Mouse (Mus musculus): Measurements from ENCODE around the gene Cpne1.
"Not testable (repeated sequence)": the region's sequence is repeated elsewhere in the genome, so short reads cannot be mapped to it uniquely, and the experiment has no call there.

Cpne1 gene

GRCm38 (mm10) chr2:156111358-156112079, at the start of gene Cpne1, which contains the start of gene Rbm12:
Cpne1 (minus strand) TSS chr2:156111965.
Rbm12 (minus strand) TSS chr2:156111978.
- DNase-seq (ENCODE audit: low read depth, low spot score): peak; percentile 93

- DNase-seq (ENCODE audit: low read depth, low spot score): no peak
Measured at GRCm38 (mm10) chr2:156151538-156151937, 39.8 kb upstream of the Cpne1 start.

- no peak for DNase-seq (ENCODE audit: low read depth, low spot score)
Measured at GRCm38 (mm10) chr2:156147316-156147915, 35.7 kb upstream of the Cpne1 start.

GRCm38 (mm10) chr2:156146272-156146989, 34.7 kb upstream of the Cpne1 start:
- DNase-seq (ENCODE audit: low read depth, low spot score): no peak

- DNase-seq (ENCODE audit: low read depth, low spot score): no peak
Measured at GRCm38 (mm10) chr2:156145486-156146130, 33.8 kb upstream of the Cpne1 start.

GRCm38 (mm10) chr2:156143953-156144724, 32.4 kb upstream of the Cpne1 start, which contains the start of the genes Romo1 and Nfs1:
Romo1 (plus strand) TSS chr2:156144039.
Nfs1 (minus strand) TSS chr2:156144186.
- DNase-seq (ENCODE audit: low read depth, low spot score): peak; percentile 97

GRCm38 (mm10) chr2:156143367-156143766, 31.6 kb upstream of the Cpne1 start:
- no peak for DNase-seq (ENCODE audit: low read depth, low spot score)

- DNase-seq (ENCODE audit: low read depth, low spot score): no peak
Measured at GRCm38 (mm10) chr2:156142820-156143219, 31.1 kb upstream of the Cpne1 start.

- no peak for DNase-seq (ENCODE audit: low read depth, low spot score)
Measured at GRCm38 (mm10) chr2:156135695-156136094, 23.9 kb upstream of the Cpne1 start.

- DNase-seq (ENCODE audit: low read depth, low spot score): no peak
Measured at GRCm38 (mm10) chr2:156134161-156134560, 22.4 kb upstream of the Cpne1 start.

GRCm38 (mm10) chr2:156126992-156127391, 15.2 kb upstream of the Cpne1 start, which contains the start of gene Gm28036:
Gm28036 (minus strand) TSS chr2:156127092.
- no peak for DNase-seq (ENCODE audit: low read depth, low spot score)

GRCm38 (mm10) chr2:156123731-156124130, 12.0 kb upstream of the Cpne1 start:
- no peak for DNase-seq (ENCODE audit: low read depth, low spot score)

- DNase-seq (ENCODE audit: low read depth, low spot score): no peak
Measured at GRCm38 (mm10) chr2:156119566-156119965, 7.8 kb upstream of the Cpne1 start.

GRCm38 (mm10) chr2:156112080-156112423, 287 bp upstream of the Cpne1 start:
- not testable (repeated sequence) for DNase-seq (ENCODE audit: low read depth, low spot score)

GRCm38 (mm10) chr2:156110627-156111357, 973 bp downstream of the Cpne1 start:
- DNase-seq (ENCODE audit: low read depth, low spot score): peak; percentile 40

GRCm38 (mm10) chr2:156091926-156092325, 19.8 kb downstream of the Cpne1 start:
- no peak for DNase-seq (ENCODE audit: low read depth, low spot score)

GRCm38 (mm10) chr2:156089799-156090198, 22.0 kb downstream of the Cpne1 start:
- no peak for DNase-seq (ENCODE audit: low read depth, low spot score)

GRCm38 (mm10) chr2:156087391-156088110, 24.2 kb downstream of the Cpne1 start:
- DNase-seq (ENCODE audit: low read depth, low spot score): no peak

GRCm38 (mm10) chr2:156084541-156084940, 27.2 kb downstream of the Cpne1 start:
- DNase-seq (ENCODE audit: low read depth, low spot score): no peak

- DNase-seq (ENCODE audit: low read depth, low spot score): no peak
Measured at GRCm38 (mm10) chr2:156080391-156080790, 31.4 kb downstream of the Cpne1 start.
